Mouse (Mus musculus) MEL-GATA-1-ER (cell line): ENCODE data around the gene Rbm15b.
A peak's percentile ranks its signal among the peaks of the same experiment; 100 is the strongest.

ENCODE experiments used
- DNase-seq: peaks from one replicate; pipeline ENCODE4 v3.0.0-alpha.2; 2012; ENCODE audit warnings: low read depth; ENCODE audit errors: extremely low read depth

Rbm15b gene

DNA sequence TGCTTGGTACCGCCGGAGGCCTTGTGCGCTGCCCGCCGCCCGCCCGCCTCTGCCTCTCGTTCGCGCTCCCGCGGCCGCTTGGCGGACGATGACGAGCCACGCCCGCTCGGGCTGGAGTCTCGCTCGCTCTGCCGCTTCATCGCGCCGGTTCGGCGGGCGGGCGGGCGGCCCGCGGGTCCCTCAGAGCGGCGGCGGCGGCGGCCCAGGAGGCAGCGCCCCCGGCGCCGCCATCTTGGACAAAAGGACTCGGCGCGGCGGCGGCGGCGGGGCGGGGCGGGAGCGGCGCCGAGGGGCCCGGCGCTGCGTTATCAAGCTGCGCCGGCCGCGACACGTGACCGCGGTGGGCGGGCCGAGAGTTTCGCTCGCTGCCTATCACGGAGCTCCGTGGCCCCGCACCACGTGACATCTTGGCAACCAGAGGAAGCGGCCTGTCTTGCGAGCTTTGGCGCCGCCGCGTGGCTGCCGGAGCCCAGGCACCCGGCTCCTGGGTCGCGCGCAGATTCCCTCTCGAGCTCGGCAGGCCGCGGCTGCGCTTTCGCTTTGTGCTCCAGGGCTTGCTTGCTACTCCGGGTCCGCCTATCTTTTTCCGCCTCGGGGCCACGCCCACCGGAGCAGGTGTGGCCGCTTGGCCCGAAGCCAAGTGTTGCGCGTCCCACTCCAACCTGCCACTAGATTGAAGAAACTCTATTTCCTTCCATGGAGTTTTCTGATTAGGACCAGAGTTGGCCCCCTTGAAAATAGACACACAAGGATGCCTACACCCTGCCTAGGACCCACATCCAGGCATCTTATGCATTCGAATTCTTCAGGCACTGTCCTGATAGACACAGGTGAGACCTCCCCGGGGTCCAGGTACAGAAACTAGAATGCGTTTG is at the start of gene Rbm15b:
Gene Rbm15b (minus strand): TSS at position 601 of the 875 bp plus-strand sequence.
- DNase-seq, result peak; percentile 91

- no peak for DNase-seq
Observed at GRCm38 (mm10) chr9:106934998-106935397, 47.8 kb upstream of the Rbm15b start.

- no peak for DNase-seq
Observed at GRCm38 (mm10) chr9:106914878-106915277, 27.6 kb upstream of the Rbm15b start.

- no peak for DNase-seq
Observed at GRCm38 (mm10) chr9:106913759-106914158, 26.5 kb upstream of the Rbm15b start.

DNA sequence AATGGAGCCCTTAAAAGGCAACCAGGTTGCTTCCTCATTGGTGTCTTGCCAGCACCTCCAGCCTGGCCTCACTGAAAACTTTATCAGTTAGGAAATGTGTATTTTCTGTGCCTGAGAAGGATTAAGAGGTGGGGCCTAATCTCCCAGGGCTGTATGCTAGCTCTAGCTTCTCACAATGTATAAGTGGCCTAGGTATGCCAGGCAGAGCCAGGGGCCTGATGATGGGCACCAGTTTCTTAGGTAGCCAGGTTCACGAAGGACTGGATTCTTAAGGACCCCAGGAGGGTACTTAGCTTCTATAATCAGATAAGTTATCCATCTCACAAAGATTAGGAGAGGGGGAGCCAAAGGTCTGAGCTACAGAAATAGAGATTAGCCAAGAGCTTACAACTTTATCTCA is 24.4 kb upstream of the Rbm15b start:
- DNase-seq, result no peak

DNA sequence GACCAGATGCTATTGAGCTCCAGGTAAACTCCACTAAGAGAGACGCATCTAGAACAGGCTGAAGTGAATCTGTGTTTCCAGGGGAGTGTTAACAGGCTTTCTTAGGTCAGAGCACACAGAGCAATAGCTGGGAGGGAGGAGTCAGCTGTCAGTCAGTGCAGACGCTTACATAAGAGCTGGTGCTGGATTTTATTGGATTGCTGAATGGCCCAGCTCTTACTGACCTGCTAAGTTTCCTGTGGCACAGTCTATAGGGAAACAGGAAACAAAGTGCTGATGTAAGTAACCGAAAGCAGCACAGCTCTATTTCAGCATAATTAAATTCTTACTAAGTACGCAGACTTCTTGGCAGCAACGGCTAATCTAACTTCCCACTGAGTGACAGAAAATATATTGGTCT is 21.5 kb upstream of the Rbm15b start:
- no peak for DNase-seq

DNA sequence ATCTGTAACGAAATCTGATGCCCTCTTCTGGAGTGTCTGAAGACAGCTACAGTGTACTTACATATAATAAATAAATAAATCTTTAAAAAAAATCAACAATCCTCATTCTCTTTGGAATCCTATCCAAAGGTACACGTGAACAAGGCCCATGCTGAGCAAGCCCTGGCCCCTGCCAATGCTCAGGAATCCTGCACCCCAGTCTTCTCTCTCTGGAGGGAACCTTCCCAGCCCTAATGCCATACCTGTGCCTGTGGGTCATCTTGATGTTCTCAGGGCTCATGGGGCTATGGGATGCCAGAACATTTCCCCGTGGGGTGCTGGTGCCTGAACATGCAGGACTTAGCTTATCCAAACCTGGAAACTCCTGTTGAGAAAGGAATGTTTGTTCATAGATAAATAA is 20.9 kb upstream of the Rbm15b start:
- no peak for DNase-seq

GRCm38 (mm10) chr9:106906597-106906996 is 19.4 kb upstream of the Rbm15b start:
- no peak for DNase-seq

GRCm38 (mm10) chr9:106903791-106904134 is 16.5 kb upstream of the Rbm15b start:
- DNase-seq, result peak; percentile 49

GRCm38 (mm10) chr9:106903099-106903790 is 16.0 kb upstream of the Rbm15b start:
- no peak for DNase-seq

DNA sequence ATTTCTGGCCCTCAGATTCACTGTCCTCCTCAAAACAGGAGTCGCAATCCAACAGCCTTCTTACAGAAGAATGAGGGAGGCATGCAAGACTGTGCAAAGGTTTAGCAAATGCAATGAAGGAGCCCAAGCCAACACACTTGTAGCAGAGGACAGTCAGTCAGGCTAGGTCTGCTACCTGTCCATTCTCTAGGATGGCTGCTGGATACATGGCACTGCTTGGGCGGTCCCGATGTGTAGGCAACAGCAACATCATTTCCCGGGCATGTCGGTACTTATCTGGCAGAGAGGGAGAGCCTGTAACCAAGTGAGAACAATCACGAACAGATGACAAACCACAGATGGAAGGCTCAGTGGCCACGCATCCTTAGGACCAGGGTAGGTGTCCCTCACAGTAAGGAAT is 14.4 kb upstream of the Rbm15b start:
- no peak for DNase-seq

DNA sequence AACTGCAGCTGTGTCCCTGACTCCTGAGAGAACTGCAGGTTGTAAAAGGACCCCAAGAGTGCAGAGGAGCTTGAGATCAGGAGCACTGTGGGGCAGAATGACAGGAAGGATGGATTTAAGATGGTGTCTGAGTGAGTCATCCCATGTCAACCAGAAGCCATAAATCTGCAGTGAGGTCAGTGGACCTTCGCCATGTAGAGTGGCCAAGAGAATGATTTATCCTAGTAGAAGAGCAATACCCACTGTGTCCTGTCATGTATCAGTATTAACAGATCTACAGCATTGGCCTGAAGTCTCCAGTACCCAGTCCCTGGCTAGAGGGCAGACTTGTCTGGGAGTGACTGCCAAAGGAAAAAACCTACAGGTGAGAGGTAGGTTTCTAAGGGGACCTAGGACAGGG is 11.7 kb upstream of the Rbm15b start:
- no peak for DNase-seq

GRCm38 (mm10) chr9:106893327-106893726 is 6.1 kb upstream of the Rbm15b start:
- DNase-seq, result no peak

- no peak for DNase-seq
Observed at GRCm38 (mm10) chr9:106892552-106892875, 5.3 kb upstream of the Rbm15b start.

DNA sequence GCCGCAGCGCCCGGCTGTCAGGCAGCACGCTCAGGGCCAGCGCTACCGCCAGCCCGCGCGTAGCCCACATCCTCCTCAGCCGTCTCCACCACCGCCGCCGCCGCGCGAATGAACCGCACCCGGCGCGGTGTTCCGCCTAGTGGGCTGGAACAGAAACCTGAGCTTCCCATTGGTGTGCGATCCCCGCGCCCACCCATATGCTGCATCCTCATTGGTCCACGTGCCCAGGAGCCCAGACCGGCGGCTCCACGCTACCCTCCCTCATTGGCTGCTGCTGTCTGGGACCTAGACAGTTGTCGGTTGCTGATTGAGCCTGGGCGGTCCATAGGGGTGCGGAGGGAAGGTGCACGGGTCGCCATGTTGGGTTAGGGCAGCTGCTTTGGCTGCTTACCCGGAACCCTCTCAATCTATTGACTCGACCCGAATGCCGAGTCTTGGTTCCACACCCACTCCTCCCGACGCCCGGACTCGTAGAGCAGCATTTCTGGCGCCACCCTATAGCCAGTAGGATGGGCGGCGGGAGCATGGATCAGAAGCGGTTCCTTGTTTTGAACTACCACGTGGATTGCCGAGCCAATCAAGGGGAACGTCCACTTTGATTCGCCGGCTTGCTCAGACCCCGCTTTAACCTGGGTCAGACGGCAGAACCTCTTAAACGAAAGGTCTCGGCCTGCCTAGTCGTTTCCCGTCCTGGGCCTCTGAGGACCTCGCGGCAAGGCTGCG is 4.8 kb upstream of the Rbm15b start, which contains the start of gene Manf:
Gene Manf (minus strand): TSS at position 151 of the 723 bp plus-strand sequence.
- DNase-seq, result peak; percentile 96

GRCm38 (mm10) chr9:106891341-106891741 is 4.1 kb upstream of the Rbm15b start:
- DNase-seq, result no peak

DNA sequence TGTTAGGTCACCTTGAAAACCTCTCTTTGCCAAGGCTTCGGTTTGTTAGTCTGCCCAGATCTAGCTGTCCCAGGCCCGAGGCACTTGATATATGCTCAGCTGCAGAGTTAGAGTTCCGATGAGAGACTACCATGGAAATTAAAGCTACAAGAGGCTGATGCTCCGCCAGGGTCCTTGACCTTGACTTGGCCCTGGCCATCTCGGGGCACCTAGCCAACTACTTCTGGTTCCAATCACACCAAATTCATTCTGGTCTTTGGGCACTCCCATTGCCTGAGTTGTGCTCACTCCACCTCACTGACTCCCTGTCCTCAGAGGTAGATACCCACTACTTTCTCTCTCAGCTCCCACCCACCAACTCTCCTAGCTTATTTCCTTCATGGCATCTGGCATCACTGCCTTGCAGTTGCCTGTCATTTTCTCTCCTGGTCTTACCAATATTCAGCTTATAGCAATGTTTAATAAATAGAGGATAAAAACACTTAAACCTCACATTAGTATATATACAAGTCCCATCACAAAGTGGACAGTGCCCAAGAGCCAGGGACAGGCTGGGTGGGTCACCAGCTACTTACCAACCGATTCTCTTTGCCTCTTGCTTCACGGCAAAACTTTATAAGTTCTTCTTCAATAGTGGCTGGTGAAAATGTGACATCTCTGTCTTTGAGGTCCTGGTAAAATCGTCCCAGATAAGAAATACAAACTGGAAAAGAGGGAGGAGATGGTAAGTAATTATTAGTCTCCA is 3.4 kb upstream of the Rbm15b start:
- no peak for DNase-seq

GRCm38 (mm10) chr9:106889321-106889720 is 2.1 kb upstream of the Rbm15b start:
- no peak for DNase-seq

DNA sequence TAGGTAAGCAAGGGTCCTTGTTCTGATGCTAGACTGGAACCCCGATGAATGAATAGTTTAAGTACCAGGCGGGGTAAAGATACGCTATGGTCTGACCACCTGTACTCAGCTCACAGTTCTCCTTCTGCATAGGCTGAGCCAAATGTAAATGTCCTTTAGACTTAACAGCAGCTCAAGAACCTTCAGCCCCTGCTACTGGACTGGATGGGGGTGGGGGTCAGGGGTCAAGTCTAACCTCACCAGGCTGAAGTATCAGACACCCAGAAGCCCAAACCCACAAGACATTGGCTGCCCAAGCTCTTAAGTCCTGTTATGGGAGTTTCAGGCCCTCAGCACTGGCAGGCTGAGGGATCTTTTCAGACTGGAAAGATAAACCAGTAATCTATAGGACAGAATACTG is 1.1 kb upstream of the Rbm15b start:
- DNase-seq, result no peak

- no peak for DNase-seq
Observed at GRCm38 (mm10) chr9:106885901-106886731, 1.1 kb downstream of the Rbm15b start.
